Mouse (Mus musculus) myocyte (in vitro differentiated cells): ENCODE measurements at regions not wholly inside any gene's neighbourhood (a gene's known extent, or its start where the extent isn't known, plus 50 kb on each side); places are given as distances from the start of the nearest gene placed in this dataset.

Source experiments
- POLR2AphosphoS2 ChIP-seq: IDR thresholded peaks from one replicate; pipeline ENCODE4 v1.6.1; 2011; ENCODE audit warnings: low read depth, control low read depth; ENCODE audit not compliant: insufficient read length
- TCF12 ChIP-seq: IDR thresholded peaks from one replicate; pipeline ENCODE4 v1.6.1; 2011; ENCODE audit warnings: mild to moderate bottlenecking, control low read depth; ENCODE audit not compliant: poor library complexity, insufficient read depth, severe bottlenecking
- TCF3 ChIP-seq: IDR thresholded peaks from one replicate; pipeline ENCODE4 v1.6.1; 2011; ENCODE audit warnings: low read depth, control low read depth; ENCODE audit not compliant: insufficient read length

GRCm38 (mm10) chr3:50607736-50608135 lies 164.3 kb upstream of the Slc7a11 start:
- TF ChIP-seq TCF12 = no peak
- TF ChIP-seq TCF3 = no peak
- no peak for TF ChIP-seq POLR2AphosphoS2
